Mouse (Mus musculus) T-cell, adult 2 months (primary cell): ENCODE results near the gene Gpr137b.
A peak's percentile ranks its signal among the peaks of the same experiment; 100 is the strongest.
"Not testable (repeated sequence)": the region's sequence is repeated elsewhere in the genome, so short reads cannot be mapped to it uniquely, and the experiment has no call there.

Source experiments
- DNase-seq: peaks from one replicate; pipeline ENCODE4 v3.0.0; 2022; ENCODE audit warnings: low spot score

Gpr137b gene

GRCm38 (mm10) chr13:13363536-13363935, 30.3 kb downstream of the Gpr137b start:
- DNase-seq: not testable (repeated sequence)

- not testable (repeated sequence) for DNase-seq
These were observed 31.6 kb downstream of the Gpr137b start for GRCm38 (mm10) chr13:13362261-13362660.

GRCm38 (mm10) chr13:13360045-13360444, 33.8 kb downstream of the Gpr137b start:
- DNase-seq: not testable (repeated sequence)

GRCm38 (mm10) chr13:13358602-13359001, 35.2 kb downstream of the Gpr137b start:
- DNase-seq: not testable (repeated sequence)

GRCm38 (mm10) chr13:13358097-13358496, 35.7 kb downstream of the Gpr137b start:
- not testable (repeated sequence) for DNase-seq

- not testable (repeated sequence) for DNase-seq
These were observed 41.7 kb downstream of the Gpr137b start for GRCm38 (mm10) chr13:13352113-13352512.

GRCm38 (mm10) chr13:13350681-13351080, 43.1 kb downstream of the Gpr137b start:
- not testable (repeated sequence) for DNase-seq

GRCm38 (mm10) chr13:13349288-13349687, 44.5 kb downstream of the Gpr137b start:
- DNase-seq: no peak

- not testable (repeated sequence) for DNase-seq
These were observed 46.0 kb downstream of the Gpr137b start for GRCm38 (mm10) chr13:13347634-13348412.

- DNase-seq: not testable (repeated sequence)
These were observed 56.5 kb downstream of the Gpr137b start for GRCm38 (mm10) chr13:13337361-13337760.

GRCm38 (mm10) chr13:13328876-13329275, 64.9 kb downstream of the Gpr137b start:
- DNase-seq: peak; percentile 23
